Mouse (Mus musculus): ENCODE measurements around the gene Atf4.

Atf4 gene

DNA sequence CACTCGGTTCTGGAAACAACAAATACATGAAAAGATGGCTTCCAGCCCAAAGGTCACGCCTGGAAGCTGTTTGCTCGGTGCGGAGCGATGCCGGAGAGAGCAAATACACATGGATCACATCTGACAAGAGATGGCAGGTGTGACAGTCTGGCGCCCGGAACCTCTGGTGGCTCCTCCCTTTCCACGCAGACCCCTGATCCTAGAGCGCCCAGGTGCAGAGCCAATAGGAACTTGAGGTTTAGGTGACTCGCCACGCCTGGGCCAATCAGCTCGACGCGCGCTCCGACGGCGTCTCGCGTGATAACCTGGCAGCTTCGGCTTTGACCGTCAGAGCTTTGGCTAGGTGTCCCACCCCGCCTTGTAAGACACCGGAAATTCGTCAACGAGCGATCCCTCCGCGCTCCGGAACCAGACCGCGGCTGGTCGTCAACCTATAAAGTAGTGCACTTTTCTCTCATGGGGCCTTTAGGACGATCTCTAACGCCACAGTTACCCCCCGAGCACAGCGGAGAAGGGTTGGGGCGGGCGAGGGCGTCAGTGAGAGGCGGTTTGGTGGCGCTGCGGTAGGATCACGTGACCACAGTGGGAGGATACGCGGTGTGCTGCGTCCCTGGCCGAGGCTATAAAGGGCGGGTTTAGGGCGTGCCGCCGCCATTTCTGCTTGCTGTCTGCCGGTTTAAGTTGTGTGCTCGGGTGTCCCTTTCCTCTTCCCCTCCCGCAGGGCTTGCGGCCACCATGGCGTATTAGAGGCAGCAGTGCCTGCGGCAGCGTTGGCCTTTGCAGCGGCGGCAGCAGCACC, at the start of gene Atf4:
TSS of gene Atf4 (plus strand) at position 338 of the 799 bp plus-strand sequence.
- DNase-seq (ENCODE audit: low spot score): peak; percentile 96

DNA sequence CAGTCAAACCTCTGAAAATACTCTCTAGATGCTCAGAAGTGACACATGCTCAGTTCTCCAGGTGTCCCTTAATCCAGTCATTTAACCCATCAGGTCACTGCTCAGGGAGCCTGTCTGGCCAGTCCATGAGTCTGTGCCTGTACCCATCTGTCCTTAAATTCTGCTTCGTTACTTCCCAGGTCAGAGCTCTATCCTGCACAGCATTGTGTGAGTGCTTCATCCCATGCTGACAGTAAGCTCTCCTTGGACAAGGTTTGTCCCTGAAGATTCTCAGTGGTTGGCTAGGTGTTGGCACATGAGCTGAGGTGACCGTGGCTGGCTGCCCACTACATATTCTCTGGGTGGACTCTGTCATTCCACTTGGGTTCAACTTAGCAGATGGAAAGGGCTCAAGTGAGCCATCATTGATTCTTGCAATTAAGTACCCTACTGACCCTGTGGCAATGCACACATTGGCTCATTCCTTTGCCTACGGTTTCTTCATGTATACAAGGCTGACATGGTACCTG, 48.9 kb upstream of the Atf4 start:
- DNase-seq (ENCODE audit: low spot score): no peak

DNA sequence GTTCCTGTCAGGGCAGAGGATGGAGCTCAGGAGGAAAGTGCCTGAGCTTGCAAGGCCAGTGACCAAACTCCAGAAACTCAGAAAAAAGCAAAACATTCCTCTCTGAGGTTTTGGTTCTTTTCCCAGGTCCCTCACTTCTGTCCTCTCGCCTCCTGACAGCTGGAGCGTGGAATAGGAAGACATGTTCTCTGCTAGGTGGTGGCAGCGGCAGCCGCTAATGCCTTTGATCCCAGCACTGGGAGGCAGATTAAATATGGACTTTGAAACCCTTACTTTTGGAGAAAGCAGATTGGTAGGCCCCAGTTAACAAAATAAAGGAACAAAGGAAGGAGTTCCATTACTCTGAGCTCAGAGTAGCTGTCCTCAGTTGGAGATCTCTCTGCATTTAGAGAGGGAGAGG, 46.5 kb upstream of the Atf4 start:
- no peak for DNase-seq (ENCODE audit: low spot score)

GRCm38 (mm10) chr15:80213688-80214087, 41.3 kb upstream of the Atf4 start:
- DNase-seq (ENCODE audit: low spot score): no peak

- DNase-seq (ENCODE audit: low spot score): no peak
Observed at GRCm38 (mm10) chr15:80215716-80216479, 39.1 kb upstream of the Atf4 start.

- DNase-seq (ENCODE audit: low spot score): no peak
Observed at GRCm38 (mm10) chr15:80216480-80216820, 38.5 kb upstream of the Atf4 start.

- no peak for DNase-seq (ENCODE audit: low spot score)
Observed at GRCm38 (mm10) chr15:80217476-80217875, 37.5 kb upstream of the Atf4 start.

- no peak for DNase-seq (ENCODE audit: low spot score)
Observed at GRCm38 (mm10) chr15:80219211-80219610, 35.8 kb upstream of the Atf4 start.

- no peak for DNase-seq (ENCODE audit: low spot score)
Observed at GRCm38 (mm10) chr15:80219705-80220657, 35.0 kb upstream of the Atf4 start.

DNA sequence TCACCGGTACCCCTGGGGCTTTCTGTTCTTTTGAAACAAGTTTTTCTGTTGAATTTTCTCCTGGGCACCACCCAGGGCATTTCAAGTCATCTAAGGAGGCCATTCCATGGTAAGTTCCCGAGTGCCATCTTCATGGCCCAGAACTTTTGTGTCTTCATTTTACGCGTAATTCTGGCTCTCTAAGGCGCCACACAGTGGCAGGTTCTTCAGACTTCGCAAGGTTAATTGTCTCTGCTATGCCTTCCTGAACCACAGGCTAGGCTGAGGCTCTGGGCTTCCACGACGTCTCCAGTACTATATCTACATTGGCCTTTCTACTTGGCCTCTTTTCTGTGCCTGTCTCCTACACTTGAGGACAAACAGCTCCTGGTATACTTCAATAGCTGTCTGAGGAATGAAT, 34.0 kb upstream of the Atf4 start:
- no peak for DNase-seq (ENCODE audit: low spot score)

DNA sequence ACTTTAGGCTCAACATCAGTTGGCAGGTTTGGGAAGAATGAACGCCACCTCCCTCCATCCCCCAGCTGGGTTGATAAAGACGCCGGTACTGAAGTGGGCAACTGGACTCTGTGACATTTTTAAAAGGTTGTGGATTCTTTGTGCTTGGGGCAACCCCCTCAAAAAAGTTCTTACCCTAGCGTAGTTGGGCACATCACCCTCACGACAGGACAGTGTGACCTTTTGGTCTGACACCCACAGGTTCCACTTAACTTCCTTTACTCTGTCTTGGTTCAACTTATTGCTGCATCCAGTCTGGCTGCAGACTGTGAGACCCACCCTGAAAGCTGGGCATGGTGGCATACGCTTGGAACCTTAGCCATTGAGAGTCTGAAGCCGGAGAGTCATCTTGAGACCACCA, 31.2 kb upstream of the Atf4 start:
- no peak for DNase-seq (ENCODE audit: low spot score)

DNA sequence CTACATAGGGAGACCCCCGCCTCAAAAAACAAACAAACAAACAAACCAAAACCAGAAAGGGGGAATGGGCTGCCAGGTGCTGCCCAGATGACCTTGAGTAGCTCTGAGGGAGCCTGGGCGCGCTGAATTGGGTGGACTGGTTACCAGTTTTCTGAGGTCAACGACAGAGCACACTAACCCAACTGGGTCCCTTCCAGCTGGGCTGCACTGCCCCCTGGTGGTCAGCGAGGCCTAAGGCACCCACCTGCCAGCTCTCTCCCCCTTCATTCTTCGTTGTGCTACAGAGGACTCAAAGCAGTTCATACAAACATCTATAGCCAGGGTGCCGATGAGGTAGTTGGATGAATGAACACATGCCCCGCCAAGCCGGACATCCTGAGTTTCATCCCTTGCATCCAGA, 29.8 kb upstream of the Atf4 start:
- peak; percentile 78 for DNase-seq (ENCODE audit: low spot score)

DNA sequence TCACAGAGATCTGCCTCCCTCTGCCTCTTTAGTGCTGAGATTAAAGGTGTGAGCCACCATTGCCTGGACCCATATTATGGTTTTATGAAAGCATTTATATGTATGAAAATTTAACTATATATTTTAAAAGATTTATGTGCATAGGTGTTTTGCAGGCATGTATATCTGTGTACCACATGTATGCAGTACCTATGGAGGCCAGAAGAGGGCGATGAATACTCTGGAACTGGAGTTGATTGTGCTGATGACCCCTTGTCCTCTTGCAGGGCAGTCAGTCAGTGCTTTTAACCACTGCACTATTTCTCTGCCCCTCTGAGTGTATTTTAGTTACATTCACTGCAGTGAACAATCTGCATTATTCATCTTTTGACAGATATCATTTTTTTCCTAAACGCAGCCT, 29.2 kb upstream of the Atf4 start:
- no peak for DNase-seq (ENCODE audit: low spot score)

- DNase-seq (ENCODE audit: low spot score): no peak
Observed at GRCm38 (mm10) chr15:80228071-80228800, 26.7 kb upstream of the Atf4 start.

GRCm38 (mm10) chr15:80232331-80232730, 22.7 kb upstream of the Atf4 start:
- no peak for DNase-seq (ENCODE audit: low spot score)

GRCm38 (mm10) chr15:80233053-80233452, 21.9 kb upstream of the Atf4 start:
- DNase-seq (ENCODE audit: low spot score): no peak

- DNase-seq (ENCODE audit: low spot score): peak; percentile 99
Observed at GRCm38 (mm10) chr15:80233733-80234509, 21.1 kb upstream of the Atf4 start, which contains the start of gene Mief1. Gene Mief1 (plus strand): TSS chr15:80234018.

DNA sequence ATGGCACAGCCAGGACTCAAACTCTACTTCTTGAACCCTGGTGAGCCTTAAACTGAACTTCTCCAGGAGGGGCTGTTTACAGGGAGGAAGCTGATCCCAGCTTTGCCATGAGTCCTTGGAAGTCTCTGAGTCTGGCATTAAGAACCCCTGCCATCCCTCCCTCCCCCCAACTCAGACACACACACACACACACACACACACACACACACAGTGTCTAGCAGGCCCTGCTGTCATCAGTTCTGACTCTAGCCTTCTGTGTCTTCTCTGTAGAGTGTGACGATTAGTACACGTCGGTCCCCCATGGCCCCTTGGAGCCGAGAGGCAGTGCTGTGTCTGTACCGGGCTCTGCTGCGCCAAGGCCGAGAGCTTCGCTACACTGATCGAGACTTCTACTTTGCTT, 19.4 kb upstream of the Atf4 start, which contains the start of gene AC140267.1:
TSS of gene AC140267.1 (plus strand) at position 301 of the 400 bp plus-strand sequence.
- no peak for DNase-seq (ENCODE audit: low spot score)

- DNase-seq (ENCODE audit: low spot score): no peak
Observed at GRCm38 (mm10) chr15:80248135-80248534, 6.8 kb upstream of the Atf4 start.

- DNase-seq (ENCODE audit: low spot score): no peak
Observed at GRCm38 (mm10) chr15:80248596-80248995, 6.4 kb upstream of the Atf4 start.
